ENCODE assay signal across 11 mouse cellular contexts in genomic region chr10:121329586-121329985, GRCm38 (mm10).
"Had no signal": no experiment of that assay in that cellular context is flagged by ENCODE, and none has a peak within 500 bp of the region (broad histone marks: within the 10 kb centered on the region; RNA-seq: fewer than 3 reads in every experiment).

No protein-coding gene starts in this region.

- DNase-seq: right cerebral cortex, adult 18-20 months; right cerebral cortex, postnatal 14 days; right cerebral cortex, postnatal 25 days; right cerebral cortex, postnatal 4 days; spleen, adult 18-20 months; thymus, adult 18-20 months; thymus, adult 2 months; thymus, postnatal 14 days; thymus, postnatal 25 days; thymus, postnatal 36 days; thymus, postnatal 4 days had no signal
